Mouse (Mus musculus) thymus, adult 2 months (tissue): Measurements from ENCODE around the gene Maml3. TPM values are rescaled to one million over a fixed set of nuclear protein-coding genes. Genes with fewer than 3 reads are reported as not detected.

Source experiments
- DNase-seq: peaks from one replicate; pipeline ENCODE4 v3.0.0; 2021
- H3K27ac ChIP-seq: fragments of 200-500 bp; 2 replicates; pipeline ENCODE4 v1.5.1; 2012; ENCODE audit warnings: low read length, control low read depth; ENCODE audit not compliant: control insufficient read depth, insufficient read depth
- H3K27me3 ChIP-seq: fragments of 200-500 bp; 2 replicates; pipeline ENCODE4 v1.6.1; 2012; ENCODE audit warnings: mild to moderate bottlenecking, low read length, moderate library complexity, mixed read lengths; ENCODE audit not compliant: control insufficient read depth, insufficient read depth
- H3K36me3 ChIP-seq: fragments of 200-500 bp; 2 replicates; pipeline ENCODE4 v1.6.1; 2012; ENCODE audit warnings: mild to moderate bottlenecking, low read length, moderate library complexity; ENCODE audit not compliant: control insufficient read depth, insufficient read depth
- H3K4me1 ChIP-seq: fragments of 200-500 bp; replicated peaks from 2 replicates; pipeline ENCODE4 v1.6.1; 2012; ENCODE audit warnings: low read length; ENCODE audit not compliant: control insufficient read depth, insufficient read depth
- H3K4me3 ChIP-seq: fragments of 200-500 bp; 2 replicates; pipeline ENCODE4 v1.5.1; 2012; ENCODE audit warnings: mild to moderate bottlenecking, low read length, control low read depth, moderate library complexity; ENCODE audit not compliant: control insufficient read depth, insufficient read depth
- CTCF ChIP-seq: fragments of 200-500 bp; IDR thresholded peaks from 2 replicates; pipeline ENCODE4 v1.5.1; 2012; ENCODE audit warnings: mild to moderate bottlenecking, control low read depth, low read length, moderate library complexity, borderline replicate concordance; ENCODE audit not compliant: control insufficient read depth, poor library complexity, insufficient read depth; ENCODE audit errors: extremely low read depth
- POLR2A ChIP-seq: fragments of 200-500 bp; IDR thresholded peaks from 2 replicates; pipeline ENCODE4 v1.6.1; 2012; ENCODE audit warnings: mild to moderate bottlenecking, low read length, control low read depth, moderate library complexity; ENCODE audit not compliant: control insufficient read depth, poor library complexity, insufficient read depth; ENCODE audit errors: extremely low read depth
- WGBS: fragments of 180-500 bp; shearing (Covaris S2); methylation state at CpG from one replicate; pipeline ENCODE4 v1.1.7; 2018; 5-methylcytosine and 5-hydroxymethylcytosine counted together
- polyA plus RNA-seq: library from polyadenylated mRNA; depleted of rRNA; stranded (reverse); fragments of >200 nt; gene quantifications from 2 replicates; pipeline ENCODE4 v1.2.3, GENCODE M21; 2012

The Maml3 gene
- polyA plus RNA-seq, 1 experiment: 3.5 TPM

GRCm38 (mm10) chr3:51673408-51674086, 431.3 kb downstream of the Maml3 start:
- TF ChIP-seq CTCF (0 out of 2 replicates have a peak, but pooled peaks have one; percentile 19), POLR2A (no peak)
- H3K36me3 ChIP-seq: peaks cover 2% of the 10 kb centered on the region; the same call in 1 of the 2 replicates
- peak; percentile 44 for DNase-seq
- no peak overlapping the region for H3K27ac ChIP-seq
- no peak overlapping the region for H3K4me3 ChIP-seq
- 80% methylated on average over 21 of the region's 21 CpGs for WGBS
- no peaks in the 10 kb centered on the region for H3K27me3 ChIP-seq
- peaks cover 11% of the 10 kb centered on the region for H3K4me1 ChIP-seq

- H3K27me3 ChIP-seq: no peaks in the 10 kb centered on the region
- no peak overlapping the region for H3K27ac ChIP-seq
- 95% methylated on average over 4 of the region's 4 CpGs for WGBS
- TF ChIP-seq CTCF: no peak
- TF ChIP-seq POLR2A: no peak
- H3K4me1 ChIP-seq: peaks cover 11% of the 10 kb centered on the region
- H3K36me3 ChIP-seq: no peaks in the 10 kb centered on the region
- DNase-seq: no peak
- no peak overlapping the region for H3K4me3 ChIP-seq
Measured at GRCm38 (mm10) chr3:51672631-51673030, 432.2 kb downstream of the Maml3 start.

GRCm38 (mm10) chr3:51671071-51671469, 433.8 kb downstream of the Maml3 start:
- DNase-seq: no peak
- H3K27ac ChIP-seq: no peak overlapping the region
- peaks cover 11% of the 10 kb centered on the region for H3K4me1 ChIP-seq
- TF ChIP-seq CTCF (no peak), POLR2A (no peak)
- H3K27me3 ChIP-seq: no peaks in the 10 kb centered on the region
- H3K36me3 ChIP-seq: no peaks in the 10 kb centered on the region
- 76% methylated on average over 1 of the region's 1 CpGs for WGBS
- H3K4me3 ChIP-seq: no peak overlapping the region

- Histone ChIP-seq H3K27me3 (no peaks in the 10 kb centered on the region), H3K27ac (no peak overlapping the region), H3K4me3 (no peak overlapping the region), H3K36me3 (no peaks in the 10 kb centered on the region), H3K4me1 (peaks cover 11% of the 10 kb centered on the region)
- TF ChIP-seq CTCF (no peak), POLR2A (no peak)
- WGBS: 81% methylated on average over 5 of the region's 5 CpGs
- DNase-seq: no peak
Measured at GRCm38 (mm10) chr3:51670414-51671070, 434.3 kb downstream of the Maml3 start.

GRCm38 (mm10) chr3:51668607-51669006, 436.3 kb downstream of the Maml3 start:
- DNase-seq: no peak
- H3K27ac ChIP-seq: no peak overlapping the region
- TF ChIP-seq POLR2A (no peak), CTCF (no peak)
- no peak overlapping the region for H3K4me3 ChIP-seq
- no peaks in the 10 kb centered on the region for H3K27me3 ChIP-seq
- H3K4me1 ChIP-seq: peaks cover 9% of the 10 kb centered on the region
- no peaks in the 10 kb centered on the region for H3K36me3 ChIP-seq
- 91% methylated on average over 2 of the region's 2 CpGs for WGBS

GRCm38 (mm10) chr3:51662557-51662956, 442.3 kb downstream of the Maml3 start:
- peaks cover 29% of the 10 kb centered on the region for H3K4me1 ChIP-seq
- 9% methylated on average over 6 of the region's 6 CpGs for WGBS
- peak overlapping the region; percentile 43 for H3K4me3 ChIP-seq
- no peaks in the 10 kb centered on the region for H3K27me3 ChIP-seq
- peak overlapping the region; percentile 79 for H3K27ac ChIP-seq
- DNase-seq: peak; percentile 34
- H3K36me3 ChIP-seq: no peaks in the 10 kb centered on the region
- TF ChIP-seq POLR2A: no peak
- TF ChIP-seq CTCF: no peak
